Mouse (Mus musculus): ENCODE measurements around the gene Fam78b. TPM values are rescaled to one million over a fixed set of nuclear protein-coding genes. Genes with fewer than 3 reads are reported as not detected.

Gene Fam78b
- 10.9 and 13.9 TPM in 2 replicates for polyA plus RNA-seq (2015; fragmentation: Nextera tagmentation; extraction: Ambion mirVana)

DNA sequence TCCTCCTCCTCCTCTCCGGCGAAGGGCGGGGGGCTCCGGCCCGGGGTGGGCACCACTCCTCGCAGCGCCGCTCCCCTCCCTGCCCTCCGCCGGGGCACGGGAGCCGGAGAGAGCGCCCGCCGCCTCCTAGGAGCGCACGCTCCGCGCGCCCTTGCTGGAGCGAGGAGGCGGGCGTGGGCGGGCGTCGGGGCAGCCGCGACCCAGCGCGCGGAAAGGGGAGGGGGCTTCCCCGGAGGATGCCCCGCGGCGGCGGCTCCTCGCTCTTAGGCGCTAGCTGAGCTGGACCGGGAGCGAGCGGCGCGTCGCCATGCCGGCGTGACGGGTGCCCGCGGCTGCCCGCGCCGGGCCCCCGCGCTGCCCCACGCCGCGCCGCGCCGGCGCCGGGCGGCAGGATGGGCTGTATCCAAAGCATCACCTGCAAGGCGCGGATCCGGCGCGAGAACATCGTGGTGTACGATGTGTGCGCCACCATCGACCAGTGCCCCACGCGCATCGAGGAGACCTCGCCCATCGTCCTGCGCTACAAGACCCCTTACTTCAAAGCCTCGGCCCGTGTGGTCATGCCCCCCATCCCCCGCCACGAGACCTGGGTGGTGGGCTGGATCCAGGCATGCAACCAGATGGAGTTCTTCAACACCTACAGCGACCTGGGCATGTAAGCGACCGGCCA lies at the start of gene Fam78b:
Fam78b (plus strand) TSS at position 244 of the 670 bp plus-strand sequence.
- peak within 1 kb of the TSS; percentile 83 for H3K4me3 ChIP-seq
- peak; percentile 79 for ATAC-seq (ENCODE audit: low read depth)
- peaks cover 52% of the 10 kb centered on the region for H3K4me1 ChIP-seq (replicated peaks)
- H3K27me3 ChIP-seq: no peaks in the 10 kb centered on the region
- H3K27ac ChIP-seq (replicated peaks): peak within 1 kb of the TSS; percentile 98
- under 1% methylated on average over 58 of the region's 85 CpGs for WGBS
- H3K36me3 ChIP-seq: no peaks in the 10 kb centered on the region
- peak within 1 kb of the TSS; percentile 93 for H3K9ac ChIP-seq
- no peaks in the 10 kb centered on the region for H3K9me3 ChIP-seq
- H3K4me2 ChIP-seq: peak within 1 kb of the TSS; percentile 89

DNA sequence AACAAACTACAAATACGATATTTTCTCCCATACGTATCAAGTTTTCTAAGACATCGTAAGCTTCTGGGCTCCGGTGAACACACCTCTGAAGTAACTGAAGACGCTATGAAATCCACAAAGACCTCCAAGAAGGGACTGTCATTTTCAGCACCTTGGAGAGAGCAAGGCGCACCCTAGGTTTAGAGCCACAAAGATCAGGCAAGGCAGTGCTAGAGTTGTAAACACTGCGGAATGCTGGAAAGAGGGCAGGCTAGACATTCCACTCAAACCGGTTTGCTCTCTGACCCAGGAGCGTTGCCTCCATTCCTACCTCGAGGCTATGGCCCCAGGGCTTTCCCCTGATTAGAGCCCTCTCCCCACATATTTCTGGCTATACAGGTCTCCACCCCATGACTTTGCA lies 36.7 kb upstream of the Fam78b start:
- no peaks in the 10 kb centered on the region for H3K4me1 ChIP-seq (replicated peaks)
- no peak overlapping the region for H3K4me2 ChIP-seq
- H3K4me3 ChIP-seq: no peak overlapping the region
- no peak overlapping the region for H3K9ac ChIP-seq
- no peaks in the 10 kb centered on the region for H3K9me3 ChIP-seq
- no peaks in the 10 kb centered on the region for H3K36me3 ChIP-seq
- no peak for ATAC-seq (ENCODE audit: low read depth)
- no peak overlapping the region for H3K27ac ChIP-seq (replicated peaks)
- WGBS: 39% methylated on average over 10 of the region's 10 CpGs
- no peaks in the 10 kb centered on the region for H3K27me3 ChIP-seq

DNA sequence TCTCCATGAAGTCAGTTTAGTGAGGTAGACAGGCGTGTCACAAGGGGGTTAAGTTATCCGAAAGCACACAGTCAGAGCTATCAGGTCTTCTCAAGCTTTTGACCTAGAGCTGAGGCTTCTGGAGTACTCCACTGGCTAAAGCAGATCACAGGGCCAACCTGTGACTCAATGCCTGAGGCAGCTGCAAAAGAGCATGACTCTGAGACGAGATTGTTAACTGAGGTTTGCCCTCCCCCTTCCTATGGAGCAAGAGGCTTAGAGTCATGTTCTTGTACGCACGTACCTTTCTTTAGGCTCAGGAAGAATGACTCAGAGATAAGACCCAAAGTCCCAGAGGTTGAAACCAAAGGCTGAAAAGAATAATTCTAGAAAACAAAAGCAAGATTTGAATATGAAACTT lies 32.9 kb upstream of the Fam78b start:
- H3K9me3 ChIP-seq: no peaks in the 10 kb centered on the region
- no peaks in the 10 kb centered on the region for H3K27me3 ChIP-seq
- no peak for ATAC-seq (ENCODE audit: low read depth)
- no peaks in the 10 kb centered on the region for H3K4me1 ChIP-seq (replicated peaks)
- H3K4me3 ChIP-seq: no peak overlapping the region
- no peak overlapping the region for H3K4me2 ChIP-seq
- H3K27ac ChIP-seq (replicated peaks): no peak overlapping the region
- H3K36me3 ChIP-seq: no peaks in the 10 kb centered on the region
- no peak overlapping the region for H3K9ac ChIP-seq
- WGBS: 82% methylated on average over 5 of the region's 5 CpGs

DNA sequence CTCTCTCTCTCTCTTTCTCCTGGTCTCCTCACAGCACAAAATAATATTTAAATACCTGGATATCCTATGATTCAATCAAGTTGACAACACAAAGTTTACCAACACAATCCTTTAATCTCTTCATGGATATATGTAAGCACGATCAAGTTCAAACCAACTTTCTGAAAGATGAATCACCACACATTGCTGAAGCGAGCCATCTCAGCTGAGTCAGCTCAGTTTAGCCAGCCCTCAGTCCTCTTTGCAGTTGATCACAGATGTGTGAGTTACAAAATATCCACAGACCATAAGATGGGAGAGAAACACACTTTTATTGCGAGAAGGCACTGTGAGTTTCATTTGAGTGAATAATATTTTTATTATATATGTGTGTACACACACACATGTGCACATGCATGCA lies 27.5 kb upstream of the Fam78b start:
- WGBS: 89% methylated on average over 3 of the region's 3 CpGs
- Histone ChIP-seq H3K4me3 (no peak overlapping the region), H3K9me3 (no peaks in the 10 kb centered on the region), H3K27me3 (no peaks in the 10 kb centered on the region), H3K36me3 (no peaks in the 10 kb centered on the region), H3K9ac (no peak overlapping the region), H3K4me2 (no peak overlapping the region), H3K27ac (replicated peaks) (no peak overlapping the region), H3K4me1 (replicated peaks) (peaks cover 10% of the 10 kb centered on the region; the same call in 1 of the 2 replicates)
- ATAC-seq (ENCODE audit: low read depth): no peak

DNA sequence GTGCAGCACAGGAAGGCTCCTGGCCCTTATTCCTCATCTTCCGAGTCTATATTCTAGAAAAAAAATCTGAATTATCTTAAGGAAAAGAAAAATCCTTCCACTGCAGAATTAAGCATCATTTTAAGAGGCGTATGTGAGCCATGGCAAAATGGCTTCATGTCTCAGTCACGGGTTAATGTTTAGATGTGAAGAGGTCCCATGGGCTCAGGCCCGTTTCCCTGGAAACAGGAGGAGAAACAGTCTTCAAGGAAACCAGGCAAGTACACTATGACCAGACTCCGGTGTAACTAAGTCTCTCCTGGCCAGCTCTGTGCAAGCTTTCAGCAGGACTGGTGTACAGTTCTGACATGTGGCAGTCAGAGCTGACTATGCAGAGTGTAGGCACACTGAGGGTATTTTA lies 22.6 kb upstream of the Fam78b start:
- H3K9me3 ChIP-seq: no peaks in the 10 kb centered on the region
- H3K36me3 ChIP-seq: no peaks in the 10 kb centered on the region
- H3K4me2 ChIP-seq: no peak overlapping the region
- no peak overlapping the region for H3K27ac ChIP-seq (replicated peaks)
- peaks cover 12% of the 10 kb centered on the region; the same call in 1 of the 2 replicates for H3K4me1 ChIP-seq (replicated peaks)
- no peak for ATAC-seq (ENCODE audit: low read depth)
- no peak overlapping the region for H3K9ac ChIP-seq
- H3K27me3 ChIP-seq: no peaks in the 10 kb centered on the region
- WGBS: 54% methylated on average over 5 of the region's 5 CpGs
- no peak overlapping the region for H3K4me3 ChIP-seq

DNA sequence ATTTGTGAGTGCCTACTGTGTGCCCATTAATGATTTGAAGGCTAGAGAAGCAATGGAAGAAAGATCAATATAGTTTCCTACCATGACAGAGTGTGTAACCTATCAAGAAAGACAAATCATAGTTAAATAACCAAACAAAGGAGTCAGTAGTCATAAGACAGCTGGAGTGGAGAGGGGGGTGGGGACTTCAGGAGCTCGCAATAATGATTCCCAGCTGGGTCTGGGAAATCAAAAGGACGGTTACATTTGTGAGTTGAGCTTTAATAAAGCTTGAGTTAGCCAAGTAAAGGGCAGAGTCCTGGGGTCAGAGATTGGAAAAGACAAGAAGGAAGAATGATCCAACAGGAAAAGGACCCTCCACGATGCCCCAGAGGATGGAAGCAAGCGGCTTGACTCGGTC lies 7.0 kb upstream of the Fam78b start:
- Histone ChIP-seq H3K27me3 (no peaks in the 10 kb centered on the region), H3K4me3 (no peak overlapping the region), H3K27ac (replicated peaks) (no peak overlapping the region), H3K4me1 (replicated peaks) (0 out of 2 replicates have a peak, but pooled peaks cover 4% of the 10 kb centered on the region), H3K4me2 (no peak overlapping the region), H3K9ac (no peak overlapping the region), H3K36me3 (no peaks in the 10 kb centered on the region), H3K9me3 (no peaks in the 10 kb centered on the region)
- no peak for ATAC-seq (ENCODE audit: low read depth)
- WGBS: 72% methylated on average over 5 of the region's 5 CpGs

DNA sequence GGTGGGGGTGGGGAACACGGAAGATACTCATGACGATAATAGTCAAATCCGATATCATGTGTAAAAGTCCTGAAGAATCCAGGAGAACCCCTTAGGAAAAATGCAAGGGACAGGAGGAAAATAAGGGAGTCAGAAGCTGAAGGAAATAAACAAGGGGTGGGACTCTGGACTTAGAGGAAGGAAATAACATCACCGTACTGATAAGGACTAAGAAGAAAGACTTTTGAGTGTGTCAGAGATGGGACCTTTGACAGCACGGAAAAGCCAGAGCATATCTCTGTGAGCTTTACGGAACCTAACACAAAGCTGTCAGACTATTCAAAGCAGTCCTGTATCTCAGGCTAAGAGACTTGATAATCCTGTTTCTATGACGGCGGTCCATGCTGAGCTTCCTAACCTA lies 5.0 kb upstream of the Fam78b start:
- no peak overlapping the region for H3K4me2 ChIP-seq
- no peaks in the 10 kb centered on the region for H3K36me3 ChIP-seq
- 92% methylated on average over 8 of the region's 8 CpGs for WGBS
- no peak overlapping the region for H3K4me3 ChIP-seq
- H3K9me3 ChIP-seq: no peaks in the 10 kb centered on the region
- no peaks in the 10 kb centered on the region for H3K27me3 ChIP-seq
- H3K9ac ChIP-seq: no peak overlapping the region
- H3K4me1 ChIP-seq (replicated peaks): peaks cover 14% of the 10 kb centered on the region
- ATAC-seq (ENCODE audit: low read depth): no peak
- H3K27ac ChIP-seq (replicated peaks): no peak overlapping the region

DNA sequence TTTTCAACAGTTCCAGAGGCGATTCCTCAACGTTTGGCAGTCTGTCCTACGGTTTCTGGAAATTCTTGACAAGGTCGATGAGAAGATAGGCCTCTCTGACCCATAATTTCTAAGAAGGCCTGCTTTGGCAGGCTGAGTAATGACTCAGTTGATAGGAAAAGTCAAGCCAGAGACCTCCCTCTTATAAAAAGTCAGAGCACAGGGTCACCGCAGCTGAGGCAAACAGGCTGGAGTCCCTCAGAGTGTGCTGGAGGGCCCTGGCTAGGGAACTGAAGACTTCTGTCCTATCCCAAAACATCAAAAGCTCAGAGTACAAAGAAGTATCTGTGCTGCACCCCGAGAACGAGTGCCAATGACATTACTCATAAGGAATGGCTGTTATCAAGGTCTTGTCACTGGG lies 4.4 kb upstream of the Fam78b start:
- H3K9me3 ChIP-seq: no peaks in the 10 kb centered on the region
- H3K27ac ChIP-seq (replicated peaks): no peak overlapping the region
- ATAC-seq (ENCODE audit: low read depth): no peak
- no peaks in the 10 kb centered on the region for H3K36me3 ChIP-seq
- H3K9ac ChIP-seq: no peak overlapping the region
- H3K27me3 ChIP-seq: no peaks in the 10 kb centered on the region
- no peak overlapping the region for H3K4me2 ChIP-seq
- no peak overlapping the region for H3K4me3 ChIP-seq
- WGBS: 75% methylated on average over 7 of the region's 7 CpGs
- peaks cover 17% of the 10 kb centered on the region for H3K4me1 ChIP-seq (replicated peaks)

DNA sequence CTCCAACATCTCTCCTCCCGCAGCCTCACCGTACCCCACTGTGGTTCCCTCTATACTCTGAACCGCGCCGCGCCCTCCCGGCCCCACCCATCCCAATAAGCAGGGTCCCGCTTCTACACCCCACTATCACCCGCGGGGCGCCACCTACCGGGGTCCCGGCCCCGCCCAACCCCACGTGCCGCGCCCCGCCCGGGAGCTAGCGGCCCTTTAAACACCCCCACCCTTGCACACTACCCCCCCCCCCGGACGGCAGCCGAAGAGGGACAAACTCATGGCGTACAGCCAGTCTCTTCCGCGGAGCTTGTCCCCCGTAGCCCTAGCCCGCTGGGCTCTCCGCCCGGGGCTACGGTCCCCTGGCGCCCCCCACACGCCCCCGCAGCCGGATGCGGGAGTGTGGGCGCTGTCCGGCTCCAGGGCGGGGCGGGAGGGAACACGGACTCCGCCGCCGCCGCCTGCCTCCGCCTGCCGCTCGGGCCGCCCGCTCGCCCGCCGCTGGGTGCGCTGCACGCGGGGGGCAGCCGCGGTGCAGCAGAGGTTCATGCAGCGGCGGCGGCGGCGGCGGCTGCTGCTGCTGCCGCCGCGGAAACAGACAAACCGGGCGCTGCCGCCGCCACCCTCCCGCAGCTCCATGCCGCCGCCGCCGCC lies 566 bp upstream of the Fam78b start:
- H3K9me3 ChIP-seq: no peaks in the 10 kb centered on the region
- peak overlapping the region; percentile 98 for H3K27ac ChIP-seq (replicated peaks)
- H3K9ac ChIP-seq: peak overlapping the region; percentile 93
- ATAC-seq (ENCODE audit: low read depth): peak; percentile 79
- no peaks in the 10 kb centered on the region for H3K27me3 ChIP-seq
- peaks cover 48% of the 10 kb centered on the region for H3K4me1 ChIP-seq (replicated peaks)
- H3K4me3 ChIP-seq: peak overlapping the region; percentile 83
- no peaks in the 10 kb centered on the region for H3K36me3 ChIP-seq
- 1% methylated on average over 60 of the region's 76 CpGs for WGBS
- H3K4me2 ChIP-seq: peak overlapping the region; percentile 89

DNA sequence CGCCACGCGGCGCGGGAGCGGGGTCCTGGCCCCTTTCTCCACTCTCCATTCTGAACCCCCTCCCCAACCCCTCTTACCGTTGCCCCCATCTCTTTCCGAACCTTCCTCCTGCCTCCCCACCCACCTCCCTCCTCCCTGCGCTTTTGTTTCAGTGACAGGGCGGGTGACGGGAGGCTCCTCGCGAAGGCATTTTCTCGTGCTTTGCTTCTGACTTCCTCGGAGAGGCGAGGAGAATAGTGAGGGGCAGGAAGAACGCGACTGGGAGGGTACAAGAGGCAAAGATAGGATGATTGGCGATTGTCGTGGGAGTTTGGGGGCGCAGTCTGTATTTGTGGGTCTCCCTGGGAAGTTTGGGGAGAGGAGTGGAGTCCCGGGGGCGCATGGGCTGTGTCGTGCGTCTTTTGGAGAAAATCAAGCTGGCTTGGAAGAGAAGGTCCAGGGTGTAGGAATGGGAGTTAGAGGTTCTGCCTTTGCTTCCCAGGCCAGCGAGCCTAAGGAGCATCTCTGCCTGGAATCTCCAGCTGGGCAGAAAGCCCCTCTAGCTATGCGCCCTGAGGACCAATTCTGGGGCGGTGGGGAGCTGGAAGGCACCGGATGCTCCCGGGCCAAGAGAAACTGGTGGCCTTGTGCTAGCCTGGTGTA lies 748 bp downstream of the Fam78b start:
- peak overlapping the region; percentile 89 for H3K4me2 ChIP-seq
- peak overlapping the region; percentile 93 for H3K9ac ChIP-seq
- ATAC-seq (ENCODE audit: low read depth): peak; percentile 17
- peaks cover 56% of the 10 kb centered on the region for H3K4me1 ChIP-seq (replicated peaks)
- H3K4me3 ChIP-seq: peak overlapping the region; percentile 83
- H3K27ac ChIP-seq (replicated peaks): peak overlapping the region; percentile 98
- no peaks in the 10 kb centered on the region for H3K9me3 ChIP-seq
- H3K36me3 ChIP-seq: no peaks in the 10 kb centered on the region
- H3K27me3 ChIP-seq: no peaks in the 10 kb centered on the region
- under 1% methylated on average over 30 of the region's 30 CpGs for WGBS

DNA sequence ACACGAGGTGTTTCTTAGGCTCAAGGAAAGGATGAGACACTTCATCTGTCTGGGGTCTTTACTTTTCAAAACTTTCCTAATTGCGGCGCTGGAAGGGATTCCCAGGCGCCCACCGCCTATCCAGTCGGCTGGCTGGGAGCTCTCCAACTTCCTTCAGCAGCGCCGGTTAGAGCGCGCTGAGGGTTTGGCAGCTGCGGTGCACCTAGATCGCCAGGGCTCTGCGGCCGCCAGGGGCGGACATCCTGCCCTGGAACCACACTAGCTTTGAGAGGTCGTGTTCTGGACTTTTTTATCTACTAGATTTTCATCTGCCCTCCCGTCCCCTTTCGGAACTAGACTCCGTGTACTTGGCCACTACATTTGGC lies 1.3 kb downstream of the Fam78b start:
- H3K27ac ChIP-seq (replicated peaks): peak overlapping the region; percentile 98
- H3K27me3 ChIP-seq: no peaks in the 10 kb centered on the region
- peak overlapping the region; percentile 89 for H3K4me2 ChIP-seq
- H3K4me1 ChIP-seq (replicated peaks): peaks cover 56% of the 10 kb centered on the region
- peak overlapping the region; percentile 93 for H3K9ac ChIP-seq
- ATAC-seq (ENCODE audit: low read depth): no peak
- no peaks in the 10 kb centered on the region for H3K9me3 ChIP-seq
- 2% methylated on average over 19 of the region's 19 CpGs for WGBS
- H3K4me3 ChIP-seq: peak overlapping the region; percentile 83
- no peaks in the 10 kb centered on the region for H3K36me3 ChIP-seq

DNA sequence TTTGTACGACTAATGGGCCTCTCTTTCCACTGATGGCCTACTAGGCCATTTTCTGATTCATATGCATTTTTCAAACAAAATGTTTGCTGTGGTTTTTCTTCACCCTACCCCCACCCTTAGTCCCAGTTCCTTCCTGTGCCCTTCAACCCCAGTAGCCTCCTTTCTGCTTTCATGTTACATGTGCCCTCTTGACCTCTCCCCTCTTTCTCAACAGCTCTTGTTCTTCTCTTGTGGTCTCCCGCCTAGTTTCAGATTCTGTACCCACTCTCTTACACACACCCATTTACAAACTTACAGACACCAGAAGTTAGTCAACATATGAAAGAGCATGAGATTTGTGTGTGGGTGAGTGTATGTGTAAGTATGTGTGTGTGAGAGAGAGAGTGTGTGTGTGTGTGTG lies 3.4 kb downstream of the Fam78b start:
- 53% methylated on average over 2 of the region's 2 CpGs for WGBS
- Histone ChIP-seq H3K4me1 (replicated peaks) (peaks cover 60% of the 10 kb centered on the region), H3K9ac (no peak overlapping the region), H3K36me3 (no peaks in the 10 kb centered on the region), H3K9me3 (no peaks in the 10 kb centered on the region), H3K4me2 (peak overlapping the region; percentile 20; the same call in 1 of the 2 replicates), H3K4me3 (no peak overlapping the region), H3K27ac (replicated peaks) (no peak overlapping the region), H3K27me3 (no peaks in the 10 kb centered on the region)
- ATAC-seq (ENCODE audit: low read depth): no peak
